Mouse (Mus musculus) lung, postnatal 14 days (tissue): ENCODE measurements around the gene Usp18.
A peak's percentile ranks its signal among the peaks of the same experiment; 100 is the strongest.

ENCODE experiments used
- DNase-seq: peaks from one replicate; pipeline ENCODE4 v3.0.0; 2021

Usp18 gene

DNA sequence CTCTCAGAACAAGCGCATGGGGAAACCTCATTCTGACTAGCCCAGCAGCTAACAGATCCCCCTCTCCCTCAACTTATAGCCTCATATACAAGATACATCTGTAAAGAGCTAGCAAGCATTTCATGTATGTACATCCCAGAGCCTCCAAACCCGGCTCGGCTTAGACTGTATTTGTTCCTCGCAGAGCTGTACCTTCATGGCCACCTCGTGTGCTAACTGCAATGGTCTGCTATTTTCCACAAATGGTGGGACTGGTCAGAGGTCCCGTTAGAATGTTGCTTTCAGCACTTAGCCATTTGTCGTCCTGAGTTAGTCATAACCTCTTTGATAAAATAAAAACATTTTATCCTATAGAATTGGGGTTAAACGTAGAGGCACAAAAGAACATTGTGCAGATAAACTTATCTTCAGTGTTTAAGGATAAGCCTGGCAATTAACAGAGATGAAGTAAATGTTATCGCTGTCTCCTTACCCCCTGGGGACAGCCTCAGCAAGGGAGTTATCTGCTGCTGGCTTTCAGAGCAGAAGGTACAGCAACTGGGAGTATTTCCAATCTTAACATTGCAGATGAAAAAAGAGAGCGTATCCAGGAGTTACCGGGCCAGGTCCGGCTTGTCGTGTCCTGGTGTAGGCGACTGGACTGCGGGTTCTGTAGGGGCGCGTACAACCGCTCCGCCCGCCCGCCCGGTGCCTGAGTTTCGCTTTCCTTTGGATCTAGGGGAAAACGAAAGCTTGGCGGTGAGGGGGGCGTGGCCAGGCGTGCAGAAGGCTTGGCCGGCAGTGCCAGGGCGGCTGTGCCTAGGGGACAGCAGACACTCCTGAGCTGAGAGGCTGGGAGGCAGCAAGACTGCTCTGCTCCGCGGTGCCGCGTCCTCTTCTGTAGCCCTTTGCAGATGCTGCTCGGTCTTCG lies at the start of gene Usp18:
Gene Usp18, plus strand, starts transcription at position 780 of the 910 bp plus-strand sequence.
- DNase-seq, result peak; percentile 96

- DNase-seq, result no peak
Measured at GRCm38 (mm10) chr6:121197807-121198365, 47.8 kb upstream of the Usp18 start.

DNA sequence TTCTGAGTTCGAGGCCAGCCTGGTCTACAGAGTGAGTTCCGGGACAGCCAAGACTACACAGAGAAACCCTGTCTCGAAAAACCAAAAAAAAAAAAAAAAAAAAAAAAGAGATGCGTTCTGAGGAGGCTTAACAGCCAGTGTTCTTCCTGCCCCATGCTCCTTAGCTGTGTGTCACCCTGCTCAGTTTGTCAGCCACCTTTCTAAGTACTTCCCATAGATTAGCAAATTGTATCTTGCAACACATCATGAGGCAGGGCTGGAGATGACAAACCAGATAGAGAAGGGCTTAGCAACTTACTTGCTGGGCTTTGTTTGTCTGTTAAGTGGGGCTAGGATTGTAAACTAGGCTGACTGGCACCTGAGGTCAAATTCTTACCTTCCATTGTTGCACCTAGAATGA lies 45.2 kb upstream of the Usp18 start:
- DNase-seq, result no peak

DNA sequence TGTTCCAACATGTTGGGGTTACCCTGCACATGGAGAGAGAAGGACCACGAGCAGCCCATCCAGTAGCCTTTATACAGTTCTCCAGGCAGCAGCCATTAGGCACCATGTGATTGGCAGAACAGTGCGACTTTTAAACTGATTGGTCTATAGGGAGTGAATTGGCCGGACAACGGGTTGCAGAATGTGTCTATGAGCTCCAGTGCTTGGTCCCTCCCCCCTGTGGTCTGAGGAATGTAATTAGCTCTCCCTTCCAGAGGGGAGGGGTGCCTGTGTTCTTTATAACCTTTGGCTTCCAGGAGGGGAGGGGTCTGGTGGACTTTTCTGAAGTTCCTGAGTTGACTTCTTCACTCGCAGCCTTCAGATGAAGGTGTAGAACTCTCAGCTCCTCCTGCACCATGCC lies 43.7 kb upstream of the Usp18 start:
- DNase-seq, result no peak

GRCm38 (mm10) chr6:121206481-121206880 lies 39.2 kb upstream of the Usp18 start:
- DNase-seq, result no peak

DNA sequence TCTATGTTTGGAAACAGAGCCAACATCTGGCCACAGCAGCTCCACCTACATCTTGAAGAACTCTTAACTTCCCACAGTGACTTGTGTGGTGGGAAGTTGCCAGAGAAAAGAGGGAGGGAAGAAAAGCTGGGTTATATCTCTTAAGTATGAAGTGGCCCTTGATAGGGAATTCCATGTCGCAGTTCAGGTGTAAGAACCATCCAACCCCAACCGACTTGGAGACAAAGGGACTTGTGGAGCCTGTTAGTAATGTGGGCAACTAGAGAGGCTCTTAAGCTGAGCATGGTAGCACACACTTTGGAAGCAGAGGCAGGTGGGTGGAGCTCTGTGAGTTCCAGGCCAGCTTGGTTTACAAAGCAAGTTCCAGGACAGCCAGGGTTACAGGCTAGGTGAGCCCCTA lies 36.1 kb upstream of the Usp18 start:
- DNase-seq, result peak; percentile 20

DNA sequence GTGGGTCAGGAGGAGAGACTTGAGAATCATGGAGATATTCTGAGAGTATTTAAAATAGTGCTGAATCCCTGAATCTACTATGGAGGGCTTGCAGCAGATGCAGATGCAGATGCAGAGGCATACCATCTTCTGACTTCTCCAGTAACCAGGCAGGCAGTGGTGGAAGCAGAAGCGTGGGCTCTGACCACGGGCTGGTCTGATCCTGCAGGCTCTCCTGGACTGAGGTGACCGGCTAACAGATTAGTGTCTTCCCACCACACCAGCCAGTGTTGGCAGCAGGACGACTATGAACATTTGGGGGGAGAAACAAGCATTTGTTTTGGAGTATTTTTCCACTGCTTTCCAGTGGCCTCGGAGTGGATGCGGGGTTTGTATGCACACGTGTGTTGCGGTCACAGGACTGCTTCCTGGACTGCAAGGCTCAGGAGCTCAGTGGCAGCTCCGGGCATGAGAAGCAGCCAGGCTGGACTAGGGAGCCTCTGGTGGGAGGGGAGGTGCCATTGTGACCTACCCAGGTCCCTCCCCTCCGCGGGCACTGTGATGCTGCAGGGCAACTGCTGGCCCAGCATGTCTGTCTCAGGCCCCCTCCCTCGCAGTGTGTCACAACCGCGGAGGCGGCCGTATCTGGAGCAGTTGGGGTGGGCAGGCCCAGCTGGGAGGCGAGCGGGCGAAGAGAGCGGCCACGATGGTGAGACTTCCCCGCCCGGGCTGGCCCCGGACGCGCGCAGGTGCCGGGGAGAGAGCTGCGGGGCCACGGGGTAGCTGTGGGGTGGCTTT lies 35.4 kb upstream of the Usp18 start, which contains the start of gene Tuba8:
Gene Tuba8, plus strand, starts transcription at position 548 of the 777 bp plus-strand sequence.
- peak; percentile 54 for DNase-seq

- DNase-seq, result no peak
Measured at GRCm38 (mm10) chr6:121210926-121211289, 34.8 kb upstream of the Usp18 start.

GRCm38 (mm10) chr6:121211743-121212142 lies 34.0 kb upstream of the Usp18 start:
- DNase-seq, result peak; percentile 53

DNA sequence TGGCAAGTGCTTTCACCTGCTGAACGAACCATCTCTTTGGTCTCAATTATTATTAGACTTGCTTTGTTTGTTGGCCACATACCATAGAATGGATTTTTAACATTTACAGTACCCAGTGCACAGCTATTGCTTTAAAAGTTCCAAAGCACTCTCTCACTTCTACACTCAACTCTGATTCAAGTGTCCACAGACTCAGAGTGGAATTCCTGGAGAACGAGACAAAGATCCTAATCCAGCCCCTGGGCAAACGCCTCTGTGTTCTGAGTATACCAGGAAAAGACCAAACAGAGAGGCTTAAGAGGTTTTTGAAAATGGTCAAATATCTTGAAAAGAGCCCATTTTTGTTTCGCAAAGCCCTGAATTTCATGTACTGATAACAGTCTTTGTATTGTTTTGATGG lies 32.7 kb upstream of the Usp18 start:
- no peak for DNase-seq

DNA sequence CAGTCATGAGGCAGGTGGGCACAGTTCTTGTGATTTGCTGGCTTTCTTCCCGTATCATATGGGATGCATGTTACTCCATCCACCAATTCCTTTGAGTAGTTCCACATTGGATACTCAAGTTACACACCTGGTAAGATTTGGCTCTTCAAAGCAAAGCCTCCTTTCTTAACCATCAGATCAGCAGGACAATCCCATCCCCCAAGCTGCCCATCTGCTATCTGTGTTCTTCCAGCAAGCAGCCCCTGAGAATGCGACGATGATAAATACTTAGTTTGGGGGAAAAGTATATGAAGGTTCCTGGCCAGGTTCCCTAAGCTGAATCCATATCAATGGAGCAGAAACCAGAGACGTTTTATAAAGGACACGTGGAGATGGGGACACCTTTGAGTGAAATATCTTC lies 31.5 kb upstream of the Usp18 start:
- no peak for DNase-seq

DNA sequence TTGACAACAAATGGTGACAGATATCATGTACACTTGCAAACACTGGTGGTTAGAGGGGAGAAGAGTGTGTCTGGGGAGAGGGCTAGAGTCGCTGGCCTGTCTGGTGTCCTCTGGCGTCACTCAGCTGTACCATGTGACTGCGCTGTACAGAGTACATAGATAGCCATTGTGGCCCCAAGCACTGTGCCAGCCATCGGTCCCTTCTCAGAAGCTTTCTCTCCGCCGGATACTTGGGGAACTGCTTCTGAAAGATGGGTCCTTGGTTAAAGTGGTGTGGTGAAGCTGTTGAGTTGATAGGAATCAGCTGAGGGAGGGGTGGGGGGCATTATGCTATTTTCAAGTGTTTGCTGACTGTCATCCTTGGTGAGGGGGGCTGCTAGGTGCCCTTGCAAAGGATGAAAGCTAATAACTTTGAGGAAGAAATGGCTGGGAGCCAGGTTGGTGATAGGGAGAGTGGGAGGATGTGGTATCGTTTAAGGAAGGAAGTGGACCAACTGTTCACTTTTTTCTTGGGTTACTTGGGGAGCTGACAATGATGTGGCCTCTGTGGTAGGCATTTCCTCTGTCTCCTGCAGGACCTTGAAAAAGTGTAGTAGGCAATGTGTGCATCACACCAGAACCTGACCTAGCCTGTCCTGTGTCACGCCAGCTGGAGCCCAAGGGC lies 30.9 kb upstream of the Usp18 start:
- DNase-seq, result no peak

- DNase-seq, result no peak
Measured at GRCm38 (mm10) chr6:121215336-121215735, 30.4 kb upstream of the Usp18 start.

GRCm38 (mm10) chr6:121215896-121216295 lies 29.8 kb upstream of the Usp18 start:
- DNase-seq, result no peak

- no peak for DNase-seq
Measured at GRCm38 (mm10) chr6:121216589-121217255, 29.0 kb upstream of the Usp18 start.

DNA sequence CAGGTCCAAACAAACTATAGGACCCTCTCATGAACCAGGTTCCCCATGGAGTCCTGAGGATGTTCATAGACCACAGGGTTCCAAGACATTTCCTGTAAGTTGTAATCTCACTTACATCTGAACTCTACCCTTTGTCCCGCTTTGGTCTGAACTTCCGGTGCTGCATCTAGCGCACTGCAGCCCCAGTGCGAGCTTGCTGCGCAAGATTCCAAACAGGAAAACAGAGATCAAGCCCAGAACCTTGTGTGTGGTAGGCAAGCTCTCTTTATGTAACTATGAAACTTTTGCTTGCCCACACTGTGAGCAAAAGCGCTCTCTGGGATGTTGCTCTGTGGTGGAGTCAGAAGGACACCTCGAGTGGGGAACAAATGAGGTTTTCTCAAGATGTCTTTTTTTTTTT lies 27.7 kb upstream of the Usp18 start:
- DNase-seq, result no peak

DNA sequence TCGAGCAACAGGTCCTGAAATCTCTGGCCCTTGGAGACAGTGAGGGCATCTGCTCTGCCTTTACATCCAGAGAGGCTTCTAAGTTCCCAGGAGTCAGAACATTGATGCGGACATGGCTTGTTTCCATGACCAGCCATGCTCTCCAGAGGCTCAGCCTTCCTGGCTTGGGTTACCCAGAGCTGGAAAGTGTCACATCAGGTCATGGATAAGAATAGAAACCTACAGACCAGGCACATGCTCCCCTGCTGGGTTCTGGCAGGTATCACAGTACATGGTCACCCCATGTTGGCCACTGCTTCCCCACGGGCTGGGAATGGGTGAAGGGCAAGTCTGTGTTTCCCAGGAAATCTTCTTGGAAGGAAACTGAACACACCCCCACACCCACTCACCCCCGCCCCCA lies 26.3 kb upstream of the Usp18 start:
- DNase-seq, result no peak

DNA sequence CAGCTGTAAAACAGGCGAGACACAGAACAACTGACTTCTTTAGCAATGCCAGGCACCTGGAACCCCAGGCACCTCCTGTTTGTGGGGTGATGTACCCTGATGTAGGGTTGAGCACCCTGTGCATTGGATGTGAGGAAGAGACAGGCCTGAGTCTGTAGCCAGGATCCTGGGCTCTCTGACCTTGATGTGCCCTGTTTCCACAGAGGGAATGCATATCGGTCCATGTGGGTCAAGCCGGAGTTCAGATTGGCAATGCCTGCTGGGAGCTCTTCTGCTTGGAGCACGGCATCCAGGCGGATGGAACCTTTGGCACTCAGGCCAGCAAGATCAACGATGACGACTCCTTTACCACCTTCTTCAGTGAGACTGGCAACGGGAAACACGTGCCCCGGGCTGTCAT lies 25.5 kb upstream of the Usp18 start:
- DNase-seq, result no peak

DNA sequence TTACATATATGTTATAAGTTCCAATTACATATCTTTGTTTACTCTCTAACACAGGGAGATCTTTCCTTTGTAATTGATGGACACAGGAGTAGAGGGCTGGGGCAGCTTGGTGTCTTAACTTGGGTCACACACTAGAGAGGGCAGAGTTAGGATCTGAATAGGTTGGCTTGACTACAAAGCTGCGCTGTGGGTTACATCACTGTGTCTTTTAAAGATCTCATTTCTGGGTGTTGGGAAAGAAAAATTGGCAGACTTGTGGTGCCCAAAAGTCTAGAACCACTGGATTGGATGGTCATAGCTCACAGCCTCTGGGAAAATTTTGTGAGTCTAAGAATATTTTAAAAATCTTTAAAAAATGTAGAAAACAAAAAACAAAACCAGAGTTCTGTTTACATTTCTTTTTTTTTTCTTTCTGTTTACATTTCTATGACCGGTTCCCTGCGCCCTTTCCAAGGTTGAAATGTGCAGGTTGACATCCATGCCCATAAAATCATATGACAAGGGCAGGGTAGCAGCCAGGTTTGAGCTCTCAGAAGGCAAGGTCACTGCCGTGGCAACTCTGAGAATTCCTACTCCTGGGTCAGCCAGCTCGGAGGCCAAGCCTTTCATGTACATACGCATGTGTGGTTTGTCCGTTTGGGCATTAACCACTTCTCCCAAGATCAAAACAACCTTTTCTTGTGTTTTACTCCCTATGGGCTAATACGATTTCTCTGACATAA lies 23.7 kb upstream of the Usp18 start:
- DNase-seq, result no peak

DNA sequence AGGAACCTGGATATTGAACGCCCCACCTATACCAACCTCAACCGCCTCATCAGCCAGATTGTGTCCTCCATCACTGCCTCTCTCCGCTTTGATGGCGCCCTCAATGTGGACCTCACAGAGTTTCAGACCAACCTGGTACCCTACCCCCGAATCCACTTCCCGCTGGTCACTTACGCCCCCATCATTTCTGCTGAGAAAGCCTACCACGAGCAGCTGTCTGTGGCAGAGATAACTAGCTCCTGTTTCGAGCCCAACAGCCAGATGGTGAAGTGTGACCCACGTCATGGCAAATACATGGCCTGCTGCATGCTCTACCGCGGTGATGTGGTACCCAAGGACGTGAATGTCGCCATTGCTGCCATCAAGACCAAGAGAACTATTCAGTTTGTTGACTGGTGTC lies 22.7 kb upstream of the Usp18 start:
- no peak for DNase-seq

GRCm38 (mm10) chr6:121224067-121224466 lies 21.6 kb upstream of the Usp18 start:
- no peak for DNase-seq

GRCm38 (mm10) chr6:121224993-121225392 lies 20.7 kb upstream of the Usp18 start:
- DNase-seq, result no peak
